Comparison of ENCODE assay signal across 8 mouse cellular contexts in genomic region chr8:11778646-11779433, GRCm38 (mm10). TPM values are rescaled to one million over a fixed set of nuclear protein-coding genes. Genes with fewer than 3 reads are reported as not detected.
DNase-seq lines count a peak whose midpoint lies in the region; ATAC-seq and TF ChIP-seq lines count a peak whose summit lies in the region.

No protein-coding gene starts in this region.

- no peaks in the 10 kb centered on the region for H3K9me3 ChIP-seq in forebrain, embryonic 12.5 days
- H3K9me3 ChIP-seq in forebrain, embryonic 14.5 days (replicated peaks; ENCODE audit: control insufficient read depth, low read length), result no peaks in the 10 kb centered on the region
- no peaks in the 10 kb centered on the region for H3K9me3 ChIP-seq in lung, postnatal 0 days (ENCODE audit: low read length)

- no peak overlapping the region for H3K9ac ChIP-seq in forebrain, embryonic 12.5 days
- H3K9ac ChIP-seq in forebrain, embryonic 14.5 days (ENCODE audit: low read length), result no peak overlapping the region
- 0 out of 2 replicates have a peak overlapping the region, but pooled peaks have one; percentile 26 for H3K9ac ChIP-seq in lung, postnatal 0 days (replicated peaks; ENCODE audit: low read depth)

- no peak for ATAC-seq in forebrain, embryonic 12.5 days (ENCODE audit: low FRiP score)
- no peak for ATAC-seq in forebrain, embryonic 14.5 days
- ATAC-seq in lung, postnatal 0 days, result peak; percentile 75
- ATAC-seq in CD4-positive, CD25-positive, alpha-beta regulatory T cell, adult 4 months, result no peak

- WGBS in forebrain, embryonic 12.5 days, result 89% methylated on average over 8 of the region's 8 CpGs
- 84% methylated on average over 8 of the region's 8 CpGs for WGBS in forebrain, embryonic 14.5 days
- 61% methylated on average over 8 of the region's 8 CpGs for WGBS in lung, postnatal 0 days

- peak overlapping the region; percentile 42 for H3K27ac ChIP-seq in forebrain, embryonic 12.5 days
- no peak overlapping the region for H3K27ac ChIP-seq in forebrain, embryonic 14.5 days (ENCODE audit: low read depth, low read length)
- H3K27ac ChIP-seq in lung, postnatal 0 days (ENCODE audit: low read length), result peak overlapping the region; percentile 87

- H3K27me3 ChIP-seq in forebrain, embryonic 12.5 days, result no peaks in the 10 kb centered on the region
- H3K27me3 ChIP-seq in forebrain, embryonic 14.5 days (replicated peaks; ENCODE audit: control insufficient read depth, insufficient read depth, low read length), result no peaks in the 10 kb centered on the region
- no peaks in the 10 kb centered on the region for H3K27me3 ChIP-seq in lung, postnatal 0 days (replicated peaks; ENCODE audit: insufficient read depth, low read length)

- H3K4me2 ChIP-seq in forebrain, embryonic 12.5 days, result no peak overlapping the region
- H3K4me2 ChIP-seq in forebrain, embryonic 14.5 days (ENCODE audit: low read length), result no peak overlapping the region
- peak overlapping the region; percentile 40; the same call in 1 of the 2 replicates for H3K4me2 ChIP-seq in lung, postnatal 0 days (replicated peaks; ENCODE audit: low read depth, low read length)

- TF ChIP-seq CTCF in lung, postnatal 0 days (IDR thresholded peaks at IDR 0.05), result no peak

- peaks cover 38% of the 10 kb centered on the region for H3K4me1 ChIP-seq in forebrain, embryonic 12.5 days
- H3K4me1 ChIP-seq in forebrain, embryonic 14.5 days (ENCODE audit: control insufficient read depth, insufficient read depth, low read length), result no peaks in the 10 kb centered on the region; the same call in none of the 2 replicates
- peaks cover 13% of the 10 kb centered on the region; the same call in 1 of the 2 replicates for H3K4me1 ChIP-seq in lung, postnatal 0 days (ENCODE audit: insufficient read depth, low read depth, low read length)

- no peak for DNase-seq in forebrain, embryonic 14.5 days (ENCODE audit: low spot score)
- peak; percentile 65 to 74 for DNase-seq in cerebellum, postnatal 25 days
- peak; percentile 15 for DNase-seq in kidney, adult 18-20 months
- DNase-seq in lung, postnatal 0 days (ENCODE audit: low spot score), result peak; percentile 78
- DNase-seq in testis, postnatal 10 days (ENCODE audit: low spot score), result no peak
- no peak for DNase-seq in gastrocnemius, postnatal 25 days

- no peak for TF ChIP-seq EP300 in lung, postnatal 0 days (IDR thresholded peaks at IDR 0.05)

- H3K36me3 ChIP-seq in forebrain, embryonic 12.5 days (replicated peaks), result peaks cover 30% of the 10 kb centered on the region
- peaks cover 22% of the 10 kb centered on the region for H3K36me3 ChIP-seq in forebrain, embryonic 14.5 days (ENCODE audit: control insufficient read depth, insufficient read depth, low read length)
- peaks cover 16% of the 10 kb centered on the region; the same call in 1 of the 2 replicates for H3K36me3 ChIP-seq in lung, postnatal 0 days (ENCODE audit: insufficient read depth, low read length)

- H3K4me3 ChIP-seq in forebrain, embryonic 12.5 days (replicated peaks), result no peak overlapping the region
- H3K4me3 ChIP-seq in forebrain, embryonic 14.5 days (ENCODE audit: low read depth, low read length), result no peak overlapping the region
- H3K4me3 ChIP-seq in lung, postnatal 0 days (ENCODE audit: low read depth, low read length), result peak overlapping the region; percentile 37

RNA-seq across cellular contexts. Expression of gene Arhgef7, which starts 51.3 kb away (rescaled TPM):
- 78.8 and 82.1 TPM in 2 replicates for polyA plus RNA-seq in forebrain, embryonic 12.5 days (2016; fragmentation: Nextera tagmentation; extraction: Ambion mirVana)
- polyA plus RNA-seq in forebrain, embryonic 14.5 days (2014; fragmentation: Nextera tagmentation; extraction: Ambion mirVana), result 62.2 and 72.7 TPM in 2 replicates
- 31.6 and 33.2 TPM in 2 replicates for polyA plus RNA-seq in lung, postnatal 0 days (2015; fragmentation: Nextera tagmentation; extraction: Ambion mirVana)
- polyA plus RNA-seq in CD4-positive, CD25-positive, alpha-beta regulatory T cell, adult 4 months (2017; shearing (Covaris generic)), result 10 to 100 TPM; 33.2 to 42.6 TPM
- total RNA-seq in gastrocnemius, postnatal 25 days (2021), result 10 to 100 TPM; 56.0 to 61.4 TPM

Comparison
In these comparisons a context has a peak if more than half of its experiments do, and no peak if none do; other contexts are left out.
1. DNase-seq: peak in cerebellum, postnatal 25 days (2 of 2), kidney, adult 18-20 months (single experiment) and lung, postnatal 0 days (single experiment); none in forebrain, embryonic 14.5 days (single experiment), testis, postnatal 10 days (single experiment) and gastrocnemius, postnatal 25 days (single experiment).